Comparison of ENCODE assay signal across 12 mouse cellular contexts in genomic region chr11:59308164-59308542, GRCm38 (mm10). TPM values are rescaled to one million over a fixed set of nuclear protein-coding genes. Genes with fewer than 3 reads are reported as not detected.
DNase-seq lines count a peak whose midpoint lies in the region; ATAC-seq and TF ChIP-seq lines count a peak whose summit lies in the region.
"Had no signal": no experiment of that assay in that cellular context is flagged by ENCODE, and none has a peak within 500 bp of the region (broad histone marks: within the 10 kb centered on the region; RNA-seq: fewer than 3 reads in every experiment).

No protein-coding gene starts in this region.

- H3K27me3 ChIP-seq in heart, embryonic 10.5 days (ENCODE audit: insufficient read depth, poor library complexity, severe bottlenecking): peaks cover 98% of the 10 kb centered on the region
- H3K27me3 ChIP-seq in embryonic facial prominence, embryonic 10.5 days (replicated peaks; ENCODE audit: low read depth, poor library complexity, severe bottlenecking): peaks cover 93% of the 10 kb centered on the region
- H3K27me3 ChIP-seq in heart, postnatal 0 days (ENCODE audit: control insufficient read depth, insufficient read depth, low read length): peaks cover 54% of the 10 kb centered on the region
- H3K27me3 ChIP-seq in midbrain, embryonic 15.5 days (replicated peaks): peaks cover 83% of the 10 kb centered on the region

- H3K4me3 ChIP-seq in heart, embryonic 10.5 days: peak overlapping the region; percentile 72
- peak overlapping the region; percentile 73 for H3K4me3 ChIP-seq in embryonic facial prominence, embryonic 10.5 days
- H3K4me3 ChIP-seq in heart, postnatal 0 days (ENCODE audit: low read depth, low read length): no peak overlapping the region
- peak overlapping the region; percentile 55 for H3K4me3 ChIP-seq in midbrain, embryonic 15.5 days

- H3K4me1 ChIP-seq in heart, embryonic 10.5 days: peaks cover 58% of the 10 kb centered on the region
- H3K4me1 ChIP-seq in embryonic facial prominence, embryonic 10.5 days: peaks cover 77% of the 10 kb centered on the region
- H3K4me1 ChIP-seq in heart, postnatal 0 days (ENCODE audit: control insufficient read depth, insufficient read depth): peaks cover 3% of the 10 kb centered on the region; the same call in 1 of the 2 replicates
- H3K4me1 ChIP-seq in midbrain, embryonic 15.5 days: peaks cover 36% of the 10 kb centered on the region

- no peak for TF ChIP-seq EP300 in heart, postnatal 0 days (IDR thresholded peaks at IDR 0.05; ENCODE audit: low read depth)

- H3K4me2 ChIP-seq in heart, postnatal 0 days (ENCODE audit: low read depth, low read length): peak overlapping the region; percentile 13; the same call in 1 of the 2 replicates
- peak overlapping the region; percentile 94 for H3K4me2 ChIP-seq in midbrain, embryonic 15.5 days

- DNase-seq in heart, embryonic 10.5 days (ENCODE audit: low spot score): no peak
- DNase-seq in heart, adult 8-10 months (ENCODE audit: low spot score): no peak
- DNase-seq in embryonic facial prominence, embryonic 10.5 days (ENCODE audit: low spot score): peak; percentile 47
- DNase-seq in heart, postnatal 0 days (ENCODE audit: low spot score): no peak
- no peak for DNase-seq in frontal cortex, postnatal 10 days (ENCODE audit: low spot score in 2 of 2)
- no peak for DNase-seq in kidney, adult 11 months

- no peaks in the 10 kb centered on the region for H3K36me3 ChIP-seq in heart, embryonic 10.5 days
- H3K36me3 ChIP-seq in embryonic facial prominence, embryonic 10.5 days (replicated peaks): no peaks in the 10 kb centered on the region
- no peaks in the 10 kb centered on the region for H3K36me3 ChIP-seq in heart, postnatal 0 days (replicated peaks; ENCODE audit: control insufficient read depth, insufficient read depth, low read length)
- no peaks in the 10 kb centered on the region for H3K36me3 ChIP-seq in midbrain, embryonic 15.5 days (replicated peaks)
- H3K36me3 ChIP-seq: liver, embryonic 13.5 days had no signal

- no peaks in the 10 kb centered on the region for H3K9me3 ChIP-seq in heart, embryonic 10.5 days
- no peaks in the 10 kb centered on the region for H3K9me3 ChIP-seq in embryonic facial prominence, embryonic 10.5 days
- no peaks in the 10 kb centered on the region for H3K9me3 ChIP-seq in heart, postnatal 0 days (replicated peaks; ENCODE audit: control insufficient read depth, low read length)
- no peaks in the 10 kb centered on the region for H3K9me3 ChIP-seq in midbrain, embryonic 15.5 days
- H3K9me3 ChIP-seq: liver, embryonic 13.5 days had no signal

- H3K9ac ChIP-seq in heart, postnatal 0 days (replicated peaks; ENCODE audit: low read depth, low read length): no peak overlapping the region
- peak overlapping the region; percentile 23; the same call in 1 of the 2 replicates for H3K9ac ChIP-seq in midbrain, embryonic 15.5 days
- H3K9ac ChIP-seq: liver, embryonic 13.5 days had no signal

- peak overlapping the region; percentile 76; the same call in 1 of the 2 replicates for H3K27ac ChIP-seq in heart, embryonic 10.5 days
- peak overlapping the region; percentile 83 for H3K27ac ChIP-seq in embryonic facial prominence, embryonic 10.5 days (replicated peaks)
- no peak overlapping the region for H3K27ac ChIP-seq in heart, postnatal 0 days (ENCODE audit: low read depth)
- no peak overlapping the region for H3K27ac ChIP-seq in midbrain, embryonic 15.5 days
- H3K27ac ChIP-seq: liver, embryonic 13.5 days had no signal

- no peak for TF ChIP-seq CTCF in heart, postnatal 0 days (IDR thresholded peaks at IDR 0.05; ENCODE audit: low read depth)

- 27% methylated on average over 12 of the region's 12 CpGs for WGBS in heart, embryonic 10.5 days
- WGBS in embryonic facial prominence, embryonic 10.5 days: 17% methylated on average over 12 of the region's 12 CpGs
- 32% methylated on average over 12 of the region's 12 CpGs for WGBS in heart, postnatal 0 days
- 17% methylated on average over 12 of the region's 12 CpGs for WGBS in midbrain, embryonic 15.5 days

- no peak for ATAC-seq in heart, postnatal 0 days (ENCODE audit: insufficient read depth, low read depth)
- no peak for ATAC-seq in midbrain, embryonic 15.5 days (replicated peaks)
- no peak for ATAC-seq in monocyte, adult 5-6 weeks (replicated peaks; ENCODE audit: insufficient number of reproducible peaks, low FRiP score, low TSS enrichment, poor library complexity, severe bottlenecking)

RNA-seq across cellular contexts. Expression of gene Wnt9a, which starts 1.4 kb away (rescaled TPM):
- 3.8 and 4.1 TPM in 2 replicates for polyA plus RNA-seq in heart, embryonic 10.5 days (2016; fragmentation: Nextera tagmentation; extraction: Ambion mirVana)
- 1 to 10 TPM; 4.3 to 4.9 (median 4.6) TPM for total RNA-seq in heart, adult 8-10 months (2022)
- polyA plus RNA-seq in embryonic facial prominence, embryonic 10.5 days (2016; fragmentation: Nextera tagmentation; extraction: Ambion mirVana): 2.3 and 2.6 TPM in 2 replicates
- 3.4 and 4.0 TPM in 2 replicates for total RNA-seq in heart, postnatal 0 days (2014; rRNA removed; ENCODE audit: low replicate concordance)
- 2.8 and 2.9 TPM in 2 replicates for polyA plus RNA-seq in heart, postnatal 0 days (2015; fragmentation: Nextera tagmentation; extraction: Ambion mirVana)
- polyA plus RNA-seq in midbrain, embryonic 15.5 days (2015; fragmentation: Nextera tagmentation; extraction: Ambion mirVana): 3.8 and 3.9 TPM in 2 replicates
- 0.10 TPM in 1 of 3 replicates, not detected in the others for total RNA-seq in monocyte, adult 5-6 weeks (2017)
- total RNA-seq: CH12.LX; common myeloid progenitor, adult 5-6 weeks had no signal

RNA-seq across cellular contexts. Expression of gene Wnt3a, which starts 17.6 kb away (rescaled TPM):
- polyA plus RNA-seq in heart, embryonic 10.5 days (2016; fragmentation: Nextera tagmentation; extraction: Ambion mirVana): 0.08 TPM in 1 of 2 replicates, not detected in the other
- not detected for total RNA-seq in heart, adult 8-10 months (2022)
- 0.77 and 1.7 TPM in 2 replicates for polyA plus RNA-seq in embryonic facial prominence, embryonic 10.5 days (2016; fragmentation: Nextera tagmentation; extraction: Ambion mirVana)
- not detected in 2 replicates for total RNA-seq in heart, postnatal 0 days (2014; rRNA removed; ENCODE audit: low replicate concordance)
- not detected in 2 replicates for polyA plus RNA-seq in heart, postnatal 0 days (2015; fragmentation: Nextera tagmentation; extraction: Ambion mirVana)
- 0.43 and 0.61 TPM in 2 replicates for polyA plus RNA-seq in midbrain, embryonic 15.5 days (2015; fragmentation: Nextera tagmentation; extraction: Ambion mirVana)
- total RNA-seq in monocyte, adult 5-6 weeks (2017): not detected in 3 replicates
- total RNA-seq: CH12.LX; common myeloid progenitor, adult 5-6 weeks had no signal
- polyA plus RNA-seq: liver, embryonic 13.5 days; spleen, adult 2 months had no signal

Comparison
In these comparisons a context has a peak if more than half of its experiments do, and no peak if none do; other contexts are left out.
1. H3K27ac ChIP-seq: peak in heart, embryonic 10.5 days (single experiment) and embryonic facial prominence, embryonic 10.5 days (single experiment); none in heart, postnatal 0 days (single experiment) and midbrain, embryonic 15.5 days (single experiment).